Mouse (Mus musculus) myocyte (in vitro differentiated cells): ENCODE results near the gene Gas6. TPM values are rescaled to one million over a fixed set of nuclear protein-coding genes. Genes with fewer than 3 reads are reported as not detected.

Experiments used
- H3K27me3 ChIP-seq: one replicate; pipeline ENCODE4 v1.6.1; 2011; ENCODE audit not compliant: control insufficient read depth, insufficient read depth, insufficient read length
- H3K36me3 ChIP-seq: one replicate; pipeline ENCODE4 v1.6.1; 2011; ENCODE audit not compliant: control insufficient read depth, insufficient read depth
- H3K4me2 ChIP-seq: one replicate; pipeline ENCODE4 v1.6.1; 2011; ENCODE audit warnings: low read depth, control low read depth
- H3K4me3 ChIP-seq: one replicate; pipeline ENCODE4 v1.5.1; 2011; ENCODE audit warnings: mild to moderate bottlenecking, control low read depth, moderate library complexity
- H3K79me2 ChIP-seq: one replicate; pipeline ENCODE4 v1.6.1; 2011; ENCODE audit not compliant: control insufficient read depth, insufficient read depth
- H3ac ChIP-seq: one replicate; pipeline ENCODE4 v1.6.1; 2011; ENCODE audit not compliant: control insufficient read depth, insufficient read length
- CEBPB ChIP-seq: IDR thresholded peaks from 2 replicates; pipeline ENCODE4 v1.6.1; 2011; ENCODE audit warnings: mild to moderate bottlenecking, moderate library complexity; ENCODE audit not compliant: poor library complexity, insufficient read depth, severe bottlenecking
- E2F4 ChIP-seq: IDR thresholded peaks from one replicate; pipeline ENCODE4 v1.6.1; 2011; ENCODE audit warnings: mild to moderate bottlenecking, control low read depth, moderate library complexity; ENCODE audit not compliant: insufficient read depth
- MAX ChIP-seq: IDR thresholded peaks from one replicate; pipeline ENCODE4 v1.6.1; 2011; ENCODE audit warnings: low read depth, mild to moderate bottlenecking, control low read depth
- MYOD1 ChIP-seq, 3 experiments: IDR thresholded peaks; one replicate each; pipeline ENCODE4 v1.6.1; 2011; ENCODE audit warnings: control low read depth in 2 of 3, low read depth in 2 of 3, mild to moderate bottlenecking in 2 of 3, moderate library complexity in 1 of 3; ENCODE audit not compliant: insufficient read length in 2 of 3, control insufficient read depth in 1 of 3
- MYOG ChIP-seq, 3 experiments: IDR thresholded peaks; one replicate each; pipeline ENCODE4 v1.6.1; 2011; ENCODE audit warnings: control low read depth in 2 of 3, low read depth in 2 of 3, mild to moderate bottlenecking in 2 of 3; ENCODE audit not compliant: insufficient read length in 2 of 3, control insufficient read depth in 1 of 3, insufficient read depth in 1 of 3
- POLR2A ChIP-seq: IDR thresholded peaks from one replicate; pipeline ENCODE4 v1.6.1; 2011; ENCODE audit warnings: low read depth, mild to moderate bottlenecking, control low read depth, moderate library complexity; ENCODE audit not compliant: insufficient read length
- POLR2AphosphoS2 ChIP-seq: IDR thresholded peaks from one replicate; pipeline ENCODE4 v1.6.1; 2011; ENCODE audit warnings: low read depth, control low read depth; ENCODE audit not compliant: insufficient read length
- REST ChIP-seq: IDR thresholded peaks from one replicate; pipeline ENCODE4 v1.6.1; 2011; ENCODE audit warnings: mild to moderate bottlenecking, control low read depth, moderate library complexity; ENCODE audit not compliant: insufficient read depth, insufficient read length
- SRF ChIP-seq: IDR thresholded peaks from one replicate; pipeline ENCODE4 v1.6.1; 2011; ENCODE audit warnings: low read depth; ENCODE audit not compliant: control insufficient read depth, insufficient read length
- TCF12 ChIP-seq: IDR thresholded peaks from one replicate; pipeline ENCODE4 v1.6.1; 2011; ENCODE audit warnings: mild to moderate bottlenecking, control low read depth; ENCODE audit not compliant: poor library complexity, insufficient read depth, severe bottlenecking
- TCF3 ChIP-seq: IDR thresholded peaks from one replicate; pipeline ENCODE4 v1.6.1; 2011; ENCODE audit warnings: low read depth, control low read depth; ENCODE audit not compliant: insufficient read length
- USF1 ChIP-seq: IDR thresholded peaks from one replicate; pipeline ENCODE4 v1.6.1; 2011; ENCODE audit warnings: low read depth, mild to moderate bottlenecking, control low read depth, moderate library complexity
- polyA plus RNA-seq: library from polyadenylated mRNA; unstranded; fragments of >200 nt; fragmentation: generic; extraction: Trizol; gene quantifications from one replicate; pipeline ENCODE4 v1.2.1, GENCODE M21; 2012; ENCODE audit warnings: missing spikeins

Gas6 gene
- polyA plus RNA-seq, 1 experiment: 0.50 TPM

DNA sequence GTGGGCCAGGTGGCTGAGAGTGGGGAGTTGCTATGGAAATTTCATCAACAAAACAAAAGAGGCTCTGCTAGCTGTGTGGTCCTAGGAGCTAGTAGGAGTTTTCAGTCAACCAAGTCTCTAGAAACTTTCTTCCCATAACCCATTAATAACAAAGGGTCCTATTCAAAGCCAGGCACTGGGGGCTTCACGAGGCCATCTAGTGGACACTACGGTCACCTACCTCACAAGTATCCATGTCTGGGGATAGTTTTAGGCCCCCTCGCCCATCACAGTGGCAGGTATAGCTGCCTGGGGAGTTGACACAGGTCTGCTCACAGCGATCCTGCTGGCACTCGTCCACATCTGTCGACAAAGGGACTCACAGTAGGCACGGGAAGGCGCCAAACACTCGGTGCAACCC is 18.4 kb downstream of the Gas6 start:
- no peaks in the 10 kb centered on the region for H3K79me2 ChIP-seq
- no peak overlapping the region for H3K4me2 ChIP-seq
- H3K4me3 ChIP-seq: no peak overlapping the region
- TF ChIP-seq TCF3 (no peak), MAX (no peak)
- H3ac ChIP-seq: no peak overlapping the region
- H3K36me3 ChIP-seq: no peaks in the 10 kb centered on the region
- H3K27me3 ChIP-seq: peaks cover 19% of the 10 kb centered on the region

DNA sequence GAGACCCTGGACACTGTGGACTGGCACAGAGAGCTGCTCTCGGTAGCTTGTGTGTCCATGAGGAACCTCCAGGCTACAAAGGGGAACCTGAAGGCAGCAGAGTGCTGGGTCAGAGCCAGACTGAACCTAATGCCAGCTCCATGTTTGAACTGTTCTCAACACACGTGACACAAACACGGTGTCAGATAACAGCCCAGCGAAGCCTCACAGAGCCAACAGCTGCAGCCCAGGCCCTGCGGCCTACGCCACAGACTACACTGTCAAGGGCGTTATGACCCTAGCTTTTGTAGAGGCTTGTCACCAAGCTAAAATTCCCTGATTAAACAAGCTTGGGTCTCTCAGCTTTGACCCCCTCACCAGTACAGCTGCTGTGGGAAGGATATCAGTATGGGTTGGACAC is 22.0 kb downstream of the Gas6 start:
- Histone ChIP-seq H3K27me3 (peaks cover 35% of the 10 kb centered on the region), H3K4me2 (peak overlapping the region; percentile 18), H3K79me2 (no peaks in the 10 kb centered on the region), H3ac (no peak overlapping the region), H3K36me3 (no peaks in the 10 kb centered on the region), H3K4me3 (no peak overlapping the region)
- TF ChIP-seq TCF3 (peak; percentile 47), MYOG (IDR thresholded peaks at IDR 0.05; ENCODE audit: control insufficient read depth in 1 of 3, insufficient read depth in 1 of 3, insufficient read length in 2 of 3, low read depth in 2 of 3) (peak; percentile 70 to 94 (median 84)), MAX (no peak), SRF (no peak), USF1 (peak; percentile 68), CEBPB (no peak), E2F4 (no peak), POLR2AphosphoS2 (no peak), POLR2A (no peak), MYOD1 (IDR thresholded peaks at IDR 0.05; ENCODE audit: control insufficient read depth in 1 of 3, insufficient read length in 2 of 3, low read depth in 2 of 3) (peak; percentile 15 to 84 (median 58))

DNA sequence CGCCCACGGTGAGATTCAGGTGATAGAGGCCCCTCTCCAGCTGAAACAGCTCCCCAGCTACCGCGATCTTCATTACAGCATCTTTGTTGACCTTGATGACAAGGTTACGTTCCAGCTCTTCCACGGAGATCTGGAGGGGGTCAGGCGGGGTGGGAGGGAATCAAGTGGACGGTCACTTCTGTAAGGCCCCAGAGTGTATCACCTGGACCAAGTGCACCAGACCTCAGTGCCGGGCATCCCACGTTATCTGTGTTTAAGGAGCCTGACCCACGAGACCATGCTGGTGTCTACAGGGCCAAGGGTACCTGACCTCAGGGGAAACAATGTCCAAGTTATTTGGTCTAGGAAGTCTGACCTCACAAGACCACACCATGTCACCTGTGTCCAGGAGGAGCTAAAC is 22.8 kb downstream of the Gas6 start:
- Histone ChIP-seq H3K36me3 (no peaks in the 10 kb centered on the region), H3K4me2 (no peak overlapping the region), H3K4me3 (no peak overlapping the region), H3K27me3 (peaks cover 37% of the 10 kb centered on the region), H3K79me2 (no peaks in the 10 kb centered on the region), H3ac (no peak overlapping the region)
- no peak for TF ChIP-seq MYOD1 (IDR thresholded peaks at IDR 0.05; ENCODE audit: control insufficient read depth in 1 of 3, insufficient read length in 2 of 3, low read depth in 2 of 3)
- no peak for TF ChIP-seq MYOG (IDR thresholded peaks at IDR 0.05; ENCODE audit: control insufficient read depth in 1 of 3, insufficient read depth in 1 of 3, insufficient read length in 2 of 3, low read depth in 2 of 3)
- TF ChIP-seq POLR2A: no peak
- no peak for TF ChIP-seq E2F4
- TF ChIP-seq SRF: no peak
- no peak for TF ChIP-seq USF1
- TF ChIP-seq MAX: no peak
- no peak for TF ChIP-seq TCF12
- no peak for TF ChIP-seq REST
- no peak for TF ChIP-seq TCF3
- TF ChIP-seq POLR2AphosphoS2: no peak
- TF ChIP-seq CEBPB: no peak

DNA sequence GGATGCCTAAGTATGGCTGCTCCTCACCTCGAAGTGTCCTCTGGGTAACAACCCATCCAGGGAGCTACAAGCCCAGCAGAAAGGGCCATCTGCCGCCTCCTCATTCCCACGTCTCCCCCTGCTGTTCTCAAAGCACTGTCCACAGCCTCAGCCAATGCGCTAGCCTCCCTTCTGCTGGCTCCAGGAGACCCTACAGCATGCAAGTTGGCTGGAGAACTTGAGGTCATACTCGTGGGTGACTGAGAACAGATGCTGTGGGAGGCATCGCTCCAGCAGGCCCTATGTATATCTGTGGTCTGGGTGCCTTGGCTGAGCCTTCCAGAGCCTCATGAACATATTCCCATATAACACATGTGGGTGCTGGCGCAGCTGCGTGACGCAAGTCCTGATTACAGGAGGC is 25.6 kb downstream of the Gas6 start:
- Histone ChIP-seq H3K4me2 (no peak overlapping the region), H3K36me3 (no peaks in the 10 kb centered on the region)
- TF ChIP-seq POLR2A (no peak), MAX (no peak), MYOD1 (IDR thresholded peaks at IDR 0.05; ENCODE audit: control insufficient read depth in 1 of 3, insufficient read length in 2 of 3, low read depth in 2 of 3) (no peak), TCF3 (no peak), TCF12 (no peak), CEBPB (no peak)

DNA sequence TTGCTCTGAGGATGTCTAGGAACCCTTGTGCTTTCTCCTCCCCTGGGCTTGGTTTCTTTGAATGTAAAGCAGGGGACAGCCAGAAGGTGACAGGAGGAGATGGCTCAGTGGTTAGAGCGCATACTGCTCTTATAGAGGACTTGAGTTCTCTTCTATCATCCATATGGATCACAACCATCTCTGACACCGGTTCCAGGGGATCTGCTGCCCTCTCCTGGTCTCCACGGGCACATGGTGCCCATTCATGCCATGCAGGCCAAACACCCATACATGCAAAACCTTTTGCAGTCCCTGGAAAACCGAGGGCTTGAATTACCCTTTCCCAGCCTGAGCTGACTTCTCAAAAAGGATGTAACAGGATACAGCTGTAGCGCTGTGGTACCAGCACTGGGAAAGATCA is 27.3 kb downstream of the Gas6 start:
- H3ac ChIP-seq: no peak overlapping the region
- H3K27me3 ChIP-seq: peaks cover 63% of the 10 kb centered on the region
- no peaks in the 10 kb centered on the region for H3K36me3 ChIP-seq
- H3K79me2 ChIP-seq: no peaks in the 10 kb centered on the region
- no peak overlapping the region for H3K4me3 ChIP-seq
- TF ChIP-seq POLR2AphosphoS2 (no peak), MYOD1 (IDR thresholded peaks at IDR 0.05; ENCODE audit: control insufficient read depth in 1 of 3, insufficient read length in 2 of 3, low read depth in 2 of 3) (no peak), TCF12 (no peak), MYOG (IDR thresholded peaks at IDR 0.05; ENCODE audit: control insufficient read depth in 1 of 3, insufficient read depth in 1 of 3, insufficient read length in 2 of 3, low read depth in 2 of 3) (no peak), TCF3 (no peak), CEBPB (no peak), POLR2A (no peak), E2F4 (no peak), SRF (no peak), USF1 (no peak), REST (no peak), MAX (no peak)
- no peak overlapping the region for H3K4me2 ChIP-seq

More for the DNA sequence above, 25.6 kb downstream of the Gas6 start:
- Histone ChIP-seq H3K4me3 (no peak overlapping the region), H3K27me3 (peaks cover 49% of the 10 kb centered on the region), H3ac (no peak overlapping the region), H3K79me2 (no peaks in the 10 kb centered on the region)
